In genomic region chr3:97933251-97933650, GRCm38 (mm10) we compare ENCODE assay signal across 10 mouse cellular contexts. TPM values are rescaled to one million over a fixed set of nuclear protein-coding genes. Genes with fewer than 3 reads are reported as not detected.
DNase-seq lines count a peak whose midpoint lies in the region; ATAC-seq and TF ChIP-seq lines count a peak whose summit lies in the region.
"Had no signal": no experiment of that assay in that cellular context is flagged by ENCODE, and none has a peak within 500 bp of the region (broad histone marks: within the 10 kb centered on the region; RNA-seq: fewer than 3 reads in every experiment).

No protein-coding gene starts in this region.

- no peak for TF ChIP-seq CTCF in kidney, adult 2 months (conservative IDR thresholded peaks at IDR 0.05; ENCODE audit: insufficient read depth, insufficient read length, low read depth, low read length)
- TF ChIP-seq CTCF in forebrain, postnatal 0 days (IDR thresholded peaks at IDR 0.05; ENCODE audit: low read depth), result no peak

- WGBS in kidney, adult 2 months, result 59% methylated on average over 6 of the region's 6 CpGs
- WGBS in liver, embryonic 13.5 days (ENCODE audit: insufficient replicate concordance), result 22% methylated on average over 6 of the region's 6 CpGs
- 37% methylated on average over 6 of the region's 6 CpGs for WGBS in stomach, embryonic 14.5 days
- WGBS in forebrain, postnatal 0 days, result 59% methylated on average over 6 of the region's 6 CpGs

- H3K9me3 ChIP-seq in liver, embryonic 13.5 days (replicated peaks), result no peaks in the 10 kb centered on the region
- no peaks in the 10 kb centered on the region for H3K9me3 ChIP-seq in stomach, embryonic 14.5 days (ENCODE audit: control insufficient read depth, low read depth, low read length)
- H3K9me3 ChIP-seq in forebrain, postnatal 0 days (ENCODE audit: low read length), result no peaks in the 10 kb centered on the region
- H3K9me3 ChIP-seq: midbrain, embryonic 13.5 days had no signal

- H3K27ac ChIP-seq in kidney, adult 2 months (ENCODE audit: insufficient read depth, low read depth, low read length), result no peak overlapping the region
- no peak overlapping the region for H3K27ac ChIP-seq in liver, embryonic 13.5 days
- no peak overlapping the region for H3K27ac ChIP-seq in stomach, embryonic 14.5 days (ENCODE audit: low read length)
- no peak overlapping the region for H3K27ac ChIP-seq in forebrain, postnatal 0 days (ENCODE audit: low read depth, low read length)
- H3K27ac ChIP-seq: midbrain, embryonic 13.5 days had no signal

- DNase-seq in kidney, adult 2 months, result peak; percentile 16
- no peak for DNase-seq in kidney, postnatal 10 days
- DNase-seq in ZHBTc4 (ENCODE audit: low read depth, low spot score), result peak; percentile 17
- DNase-seq in liver, embryonic 13.5 days, result no peak
- DNase-seq in left cerebral cortex, adult 18-20 months (ENCODE audit: low spot score in 2 of 2), result no peak
- DNase-seq in forebrain, postnatal 0 days, result no peak
- no peak for DNase-seq in left cerebral cortex, postnatal 36 days (ENCODE audit: low spot score in 2 of 2)
- DNase-seq: kidney, postnatal 25 days had no signal

- no peaks in the 10 kb centered on the region for H3K4me1 ChIP-seq in kidney, adult 2 months (ENCODE audit: control insufficient read depth, insufficient read depth, low read length)
- peaks cover 75% of the 10 kb centered on the region for H3K4me1 ChIP-seq in liver, embryonic 13.5 days (replicated peaks)
- peaks cover 25% of the 10 kb centered on the region for H3K4me1 ChIP-seq in stomach, embryonic 14.5 days (ENCODE audit: control insufficient read depth, insufficient read depth, low read length)
- H3K4me1 ChIP-seq in forebrain, postnatal 0 days (ENCODE audit: insufficient read depth), result no peaks in the 10 kb centered on the region

- peak overlapping the region; percentile 60; the same call in 1 of the 2 replicates for H3K9ac ChIP-seq in liver, embryonic 13.5 days
- no peak overlapping the region for H3K9ac ChIP-seq in stomach, embryonic 14.5 days (replicated peaks; ENCODE audit: low read depth, low read length)
- no peak overlapping the region for H3K9ac ChIP-seq in forebrain, postnatal 0 days
- H3K9ac ChIP-seq: midbrain, embryonic 13.5 days had no signal

- H3K27me3 ChIP-seq in kidney, adult 2 months (replicated peaks; ENCODE audit: control insufficient read depth, insufficient read depth, low read length), result no peaks in the 10 kb centered on the region
- no peaks in the 10 kb centered on the region for H3K27me3 ChIP-seq in liver, embryonic 13.5 days
- no peaks in the 10 kb centered on the region for H3K27me3 ChIP-seq in stomach, embryonic 14.5 days (ENCODE audit: control insufficient read depth, insufficient read depth, low read length)
- no peaks in the 10 kb centered on the region for H3K27me3 ChIP-seq in forebrain, postnatal 0 days (ENCODE audit: insufficient read depth, low read length)

- ATAC-seq in liver, embryonic 13.5 days (ENCODE audit: low read depth), result no peak
- peak; percentile 14; the same call in 1 of the 2 replicates for ATAC-seq in stomach, embryonic 14.5 days (ENCODE audit: insufficient number of reproducible peaks, insufficient read depth, low FRiP score, low read depth)
- ATAC-seq in forebrain, postnatal 0 days, result no peak
- ATAC-seq: midbrain, embryonic 13.5 days had no signal

- no peak for TF ChIP-seq POLR2A in kidney, adult 2 months (IDR thresholded peaks at IDR 0.05; ENCODE audit: low read depth, low read length)

- no peaks in the 10 kb centered on the region for H3K36me3 ChIP-seq in kidney, adult 2 months (ENCODE audit: control insufficient read depth, insufficient read depth, low read length)
- H3K36me3 ChIP-seq in liver, embryonic 13.5 days, result no peaks in the 10 kb centered on the region
- H3K36me3 ChIP-seq in stomach, embryonic 14.5 days (ENCODE audit: control insufficient read depth, insufficient read depth, low read length), result no peaks in the 10 kb centered on the region
- no peaks in the 10 kb centered on the region for H3K36me3 ChIP-seq in forebrain, postnatal 0 days (ENCODE audit: insufficient read depth)
- H3K36me3 ChIP-seq: midbrain, embryonic 13.5 days had no signal

- no peak overlapping the region for H3K4me3 ChIP-seq in kidney, adult 2 months (ENCODE audit: insufficient read depth, low read depth, low read length)
- no peak overlapping the region for H3K4me3 ChIP-seq in liver, embryonic 13.5 days (replicated peaks)
- H3K4me3 ChIP-seq in stomach, embryonic 14.5 days (ENCODE audit: low read depth, low read length), result no peak overlapping the region
- H3K4me3 ChIP-seq in forebrain, postnatal 0 days (ENCODE audit: low read depth, low read length), result no peak overlapping the region
- H3K4me3 ChIP-seq: midbrain, embryonic 13.5 days had no signal

- H3K4me2 ChIP-seq in liver, embryonic 13.5 days, result peak overlapping the region; percentile 55
- no peak overlapping the region for H3K4me2 ChIP-seq in stomach, embryonic 14.5 days (replicated peaks; ENCODE audit: low read depth, low read length)
- no peak overlapping the region for H3K4me2 ChIP-seq in forebrain, postnatal 0 days (ENCODE audit: low read depth)
- H3K4me2 ChIP-seq: midbrain, embryonic 13.5 days had no signal

- intact Hi-C loops in left cerebral cortex, postnatal 36 days (cut with DNase I), result loop anchor here (5.0 to 10.0 kb wide), 2 partner anchors 79 to 182 kb away; partner anchors contain the start of gene Notch2

RNA-seq across cellular contexts. Expression of gene Sec22b, which starts 32.3 kb away (rescaled TPM):
- 24.6 and 31.1 TPM in 2 replicates for polyA plus RNA-seq in kidney, adult 2 months (2012; rRNA removed)
- polyA plus RNA-seq in liver, embryonic 13.5 days (2015; fragmentation: Nextera tagmentation; extraction: Ambion mirVana), result 60.8 and 67.3 TPM in 2 replicates
- 159 and 173 TPM in 2 replicates for polyA plus RNA-seq in stomach, embryonic 14.5 days (2014; fragmentation: Nextera tagmentation; extraction: Ambion mirVana)
- 10 to 100 TPM; 80.0 to 82.9 TPM for total RNA-seq in left cerebral cortex, adult 18-20 months (2021)
- 71.3 and 73.9 TPM in 2 replicates for total RNA-seq in forebrain, postnatal 0 days (2014; rRNA removed)
- 83.4 and 91.4 TPM in 2 replicates for polyA plus RNA-seq in forebrain, postnatal 0 days (2015; fragmentation: Nextera tagmentation; extraction: Ambion mirVana)
- total RNA-seq in left cerebral cortex, postnatal 36 days (2021), result 10 to 100 TPM; 72.5 to 79.6 TPM

RNA-seq across cellular contexts. Expression of gene Pde4dip, which starts 44.7 kb away (rescaled TPM):
- 37.7 and 58.1 TPM in 2 replicates for polyA plus RNA-seq in kidney, adult 2 months (2012; rRNA removed)
- polyA plus RNA-seq in liver, embryonic 13.5 days (2015; fragmentation: Nextera tagmentation; extraction: Ambion mirVana), result 5.8 and 7.5 TPM in 2 replicates
- 27.1 and 29.5 TPM in 2 replicates for polyA plus RNA-seq in stomach, embryonic 14.5 days (2014; fragmentation: Nextera tagmentation; extraction: Ambion mirVana)
- total RNA-seq in left cerebral cortex, adult 18-20 months (2021), result 100 to 1,000 TPM; 207 to 211 TPM
- total RNA-seq in forebrain, postnatal 0 days (2014; rRNA removed), result 92.8 and 118 TPM in 2 replicates
- 40.6 and 53.1 TPM in 2 replicates for polyA plus RNA-seq in forebrain, postnatal 0 days (2015; fragmentation: Nextera tagmentation; extraction: Ambion mirVana)
- total RNA-seq in left cerebral cortex, postnatal 36 days (2021), result 100 to 1,000 TPM; 209 to 247 TPM

Comparison
In these comparisons a context has a peak if more than half of its experiments do, and no peak if none do; other contexts are left out.
1. DNase-seq: peak in kidney, adult 2 months (single experiment) and ZHBTc4 (single experiment); none in kidney, postnatal 10 days (single experiment), liver, embryonic 13.5 days (single experiment), left cerebral cortex, adult 18-20 months (0 of 2), forebrain, postnatal 0 days (single experiment) and left cerebral cortex, postnatal 36 days (0 of 2).